Mouse (Mus musculus) embryo, embryonic 10 days (tissue): Measurements from ENCODE around the gene Ccn6.
A peak's percentile ranks its signal among the peaks of the same experiment; 100 is the strongest.
"Not testable (repeated sequence)": the region's sequence is repeated elsewhere in the genome, so short reads cannot be mapped to it uniquely, and the experiment has no call there.

Source experiments
- DNase-seq: peaks from one replicate; pipeline ENCODE4 v3.0.0-alpha.2; 2015; ENCODE audit warnings: low spot score

Ccn6 gene

GRCm38 (mm10) chr10:39163694-39164093, at the start of gene Ccn6:
Gene Ccn6 (minus strand): TSS chr10:39163794.
- DNase-seq, result no peak

DNA sequence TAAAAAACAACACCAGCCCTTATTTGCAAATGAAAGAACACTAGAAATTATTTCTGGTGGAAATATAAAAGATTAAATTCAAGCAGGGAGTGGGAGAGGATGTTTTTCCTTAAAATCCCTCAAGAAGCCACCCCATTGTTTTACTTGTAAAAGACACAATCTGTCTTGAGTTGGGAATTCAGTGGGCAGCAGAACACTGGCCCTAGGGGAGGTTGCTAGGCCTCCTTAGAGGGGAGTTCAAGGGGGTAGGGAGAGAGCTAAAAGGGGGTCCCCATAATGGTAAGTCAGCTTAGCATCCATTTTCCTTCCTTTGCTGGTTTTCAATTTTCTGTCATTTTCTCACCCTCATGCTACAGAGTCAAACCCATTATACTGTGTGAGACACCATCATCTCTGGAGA, 46.4 kb upstream of the Ccn6 start:
- DNase-seq, result no peak

GRCm38 (mm10) chr10:39209161-39210025, 45.8 kb upstream of the Ccn6 start:
- peak; percentile 41 for DNase-seq

DNA sequence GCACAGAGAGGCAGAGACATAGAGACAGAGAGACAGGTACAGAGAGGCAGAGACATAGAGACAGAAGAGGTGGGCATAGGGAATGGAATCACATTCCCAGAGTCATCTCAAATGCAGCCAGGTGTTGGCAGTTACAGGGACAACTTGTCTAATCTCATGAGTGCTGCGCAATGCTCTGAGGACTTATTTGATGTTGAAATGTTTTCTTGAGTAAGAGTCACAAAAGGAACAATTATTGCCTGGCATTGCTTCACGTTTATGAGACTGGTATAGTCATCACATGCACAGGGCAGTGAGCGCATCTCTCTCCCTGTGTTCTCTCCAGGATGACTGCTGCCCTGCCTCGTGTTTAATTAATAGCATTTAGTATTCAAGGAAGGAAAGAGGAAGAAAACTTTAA, 45.1 kb upstream of the Ccn6 start:
- no peak for DNase-seq

- no peak for DNase-seq
Measured at GRCm38 (mm10) chr10:39207310-39207855, 43.8 kb upstream of the Ccn6 start.

DNA sequence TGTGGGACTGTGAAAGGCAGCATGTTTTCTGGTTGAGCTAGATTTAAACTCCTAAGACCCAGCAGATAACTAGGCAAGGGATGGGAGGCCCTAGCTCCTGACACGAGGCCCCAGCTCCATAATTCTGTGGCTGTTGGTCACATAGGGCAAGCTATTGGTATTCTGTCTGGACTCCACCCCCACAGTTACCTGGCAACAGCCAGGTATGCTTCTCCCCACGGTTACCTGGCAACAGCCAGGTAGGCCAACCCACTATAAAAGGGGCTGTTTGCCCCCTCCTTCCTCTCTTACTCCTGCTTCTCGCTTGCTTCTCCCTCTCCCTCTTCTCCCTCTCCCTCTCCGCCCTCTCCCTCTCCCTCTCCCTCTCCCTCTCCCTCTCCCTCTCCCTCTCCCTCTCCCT, 38.9 kb upstream of the Ccn6 start:
- no peak for DNase-seq

- DNase-seq, result not testable (repeated sequence)
Measured at GRCm38 (mm10) chr10:39198216-39198615, 34.6 kb upstream of the Ccn6 start.

- no peak for DNase-seq
Measured at GRCm38 (mm10) chr10:39192673-39193072, 29.1 kb upstream of the Ccn6 start.

GRCm38 (mm10) chr10:39185545-39185906, 21.9 kb upstream of the Ccn6 start:
- no peak for DNase-seq

DNA sequence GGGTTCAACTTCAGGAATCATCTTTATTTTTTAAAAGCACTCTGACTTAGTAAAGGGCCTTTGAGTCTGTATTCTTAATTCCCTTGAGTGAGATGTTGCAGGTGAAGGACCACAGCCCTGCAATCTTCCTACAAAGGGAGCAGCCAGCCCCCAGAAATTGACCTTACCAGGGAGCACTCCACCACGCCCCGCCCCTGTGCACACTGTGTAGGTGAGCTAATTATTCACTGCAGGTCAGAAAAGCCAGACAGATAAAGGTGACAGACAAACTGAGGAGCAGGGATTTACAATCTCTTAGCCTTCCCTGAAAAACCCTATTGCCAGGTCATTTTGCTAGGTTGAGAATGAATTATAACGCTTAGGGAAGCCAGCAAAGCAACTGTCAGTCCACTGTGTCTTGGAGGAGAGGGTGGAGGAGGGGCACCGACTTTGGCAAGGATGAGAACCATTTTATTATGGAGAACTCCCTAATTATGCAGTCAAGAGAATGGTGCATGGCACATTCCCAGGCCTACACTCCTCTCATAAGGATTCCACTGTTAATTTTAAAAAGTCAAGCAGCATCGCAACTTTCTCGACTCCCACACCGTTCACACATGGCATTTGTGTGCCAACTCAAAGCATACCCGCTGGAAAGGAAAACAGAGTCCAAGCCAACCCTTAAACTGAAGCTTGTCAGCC, 21.4 kb upstream of the Ccn6 start:
- DNase-seq, result no peak

- no peak for DNase-seq
Measured at GRCm38 (mm10) chr10:39176981-39177380, 13.4 kb upstream of the Ccn6 start.

DNA sequence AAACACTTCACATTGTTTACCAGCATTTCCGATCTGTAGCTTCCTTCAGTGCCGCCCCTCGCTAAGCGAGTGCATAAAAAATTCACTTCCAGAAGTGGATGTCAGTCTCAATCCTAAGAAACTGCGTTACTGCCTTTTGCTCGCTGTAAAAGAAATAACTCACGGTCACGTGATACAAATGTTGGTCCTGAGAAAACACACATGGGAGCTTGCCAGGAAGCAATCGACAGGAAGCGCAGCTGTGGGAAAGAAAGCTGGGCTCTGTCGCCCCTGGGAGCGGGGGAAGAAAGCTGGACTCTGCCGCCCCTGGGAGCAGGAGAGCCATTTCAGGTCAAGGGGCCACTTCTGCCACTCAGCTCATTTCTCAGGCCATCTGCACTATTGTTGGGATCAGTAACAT, 9.5 kb upstream of the Ccn6 start:
- peak; percentile 57 for DNase-seq

- no peak for DNase-seq
Measured at GRCm38 (mm10) chr10:39172540-39172931, 8.9 kb upstream of the Ccn6 start.

- peak; percentile 96 for DNase-seq
Measured at GRCm38 (mm10) chr10:39171603-39172539, 8.3 kb upstream of the Ccn6 start.

- peak; percentile 97 for DNase-seq
Measured at GRCm38 (mm10) chr10:39171134-39171533, 7.5 kb upstream of the Ccn6 start.

GRCm38 (mm10) chr10:39170706-39171105, 7.1 kb upstream of the Ccn6 start:
- DNase-seq, result no peak

GRCm38 (mm10) chr10:39170181-39170580, 6.6 kb upstream of the Ccn6 start:
- peak; percentile 78 for DNase-seq

DNA sequence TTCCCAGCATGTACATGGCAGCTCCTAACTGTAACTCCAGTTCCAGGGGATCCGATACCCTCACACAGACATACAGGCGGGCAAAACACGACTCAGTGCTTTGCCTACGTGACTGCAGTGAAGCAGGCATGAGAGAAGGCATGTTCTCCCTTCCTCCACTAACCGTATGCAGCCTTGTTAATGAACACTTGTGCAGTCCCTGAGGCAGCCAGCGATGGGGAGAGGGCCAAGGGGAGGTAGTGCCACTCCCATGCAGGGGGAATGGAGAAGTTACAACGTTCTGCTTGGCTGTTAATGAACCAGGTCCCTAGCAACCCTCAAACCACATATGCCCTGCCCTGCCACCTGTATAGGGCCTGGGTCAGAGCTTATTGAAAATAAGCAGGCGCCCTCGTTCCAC, 6.0 kb upstream of the Ccn6 start:
- DNase-seq, result no peak

DNA sequence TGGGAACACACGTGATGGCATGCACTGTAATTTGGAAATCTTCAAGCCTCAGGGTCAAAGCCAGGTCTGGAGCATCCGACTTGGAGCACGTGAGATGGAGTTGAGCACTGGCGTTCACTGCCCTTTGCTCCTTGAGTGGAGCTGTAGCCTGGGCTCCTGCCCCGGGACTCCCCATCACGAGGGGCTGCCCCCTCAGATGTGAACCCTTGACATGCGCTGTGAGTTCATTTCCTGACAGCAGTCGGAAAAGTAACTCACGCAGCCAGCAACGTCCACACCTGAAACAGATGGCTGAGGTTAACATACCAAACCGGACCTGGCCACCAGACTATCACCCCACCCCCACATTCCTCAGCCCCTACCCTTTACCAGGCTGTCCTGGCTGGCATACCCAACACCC, 4.0 kb upstream of the Ccn6 start:
- no peak for DNase-seq

- no peak for DNase-seq
Measured at GRCm38 (mm10) chr10:39165632-39166115, 2.1 kb upstream of the Ccn6 start.

- DNase-seq, result no peak
Measured at GRCm38 (mm10) chr10:39162666-39163484, 719 bp downstream of the Ccn6 start.
